Mouse (Mus musculus): ENCODE data around the gene Rbpms2.
A peak's percentile ranks its signal among the peaks of the same experiment; 100 is the strongest.

DNA sequence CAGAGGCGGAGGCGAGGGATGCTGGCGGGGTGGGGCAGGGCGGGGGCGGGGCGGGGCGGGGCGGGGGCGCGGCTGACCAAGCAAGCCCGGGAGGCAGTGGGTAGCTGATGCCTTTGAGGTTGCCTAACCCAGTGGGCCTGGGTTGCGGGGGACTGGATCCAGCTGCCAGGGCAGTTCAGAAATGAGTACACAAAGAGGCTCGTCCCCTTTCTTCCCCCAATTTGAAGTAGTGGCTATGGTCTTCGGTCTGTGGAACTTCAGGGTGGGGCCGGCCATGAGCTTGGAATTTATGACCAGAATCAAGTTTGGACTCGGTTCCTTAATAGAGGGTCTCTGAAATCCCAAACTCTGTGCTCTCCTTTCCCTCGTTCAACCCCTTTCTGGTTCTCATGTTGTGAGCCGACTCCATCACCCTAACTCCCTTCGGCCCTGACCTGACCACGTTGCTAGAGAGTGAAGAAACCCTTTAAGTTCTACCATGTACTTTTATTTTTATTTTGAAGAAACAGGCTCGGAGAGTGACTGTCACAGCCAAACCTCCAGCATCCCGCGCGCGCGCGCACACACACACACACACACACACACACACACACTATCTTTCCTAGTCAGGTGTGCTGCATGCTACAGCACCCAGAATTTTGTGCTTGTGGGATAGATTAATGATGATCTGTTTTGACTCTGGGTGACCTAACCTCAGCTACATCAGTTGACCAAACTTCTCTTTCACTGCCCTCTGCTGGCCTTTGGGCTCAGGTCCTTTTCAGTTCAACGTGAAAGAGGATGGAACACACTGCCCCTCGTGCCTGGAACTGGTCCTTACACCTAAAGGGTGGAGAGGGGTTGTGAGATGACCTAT lies 48.8 kb upstream of the Rbpms2 start:
- peak; percentile 100 for TF ChIP-seq CTCF (IDR thresholded peaks at IDR 0.05; ENCODE audit: low read depth)
- peak; percentile 59; the same call in 1 of the 2 replicates for TF ChIP-seq EP300 (IDR thresholded peaks at IDR 0.05; ENCODE audit: low read depth)
